Mouse (Mus musculus) cerebellum, adult 18-20 months (tissue): ENCODE results near the gene Gm9821.

Experiments
- DNase-seq, 2 experiments: peaks; one replicate each; pipeline ENCODE4 v3.0.0; 2021

Gm9821 gene

GRCm38 (mm10) chr2:91973416-91974135, 28.1 kb downstream of the Gm9821 start:
- DNase-seq: peak in 1 of 2 experiments; percentile 18

GRCm38 (mm10) chr2:91975581-91976541, 30.4 kb downstream of the Gm9821 start, which contains the start of gene Dgkz:
Gene Dgkz, minus strand, starts transcription at chr2:91975864.
- DNase-seq: peak; percentile 49 to 54

- DNase-seq: no peak
Measured at GRCm38 (mm10) chr2:91977960-91978359, 32.5 kb downstream of the Gm9821 start.

- no peak for DNase-seq
Measured at GRCm38 (mm10) chr2:91978547-91978946, 33.0 kb downstream of the Gm9821 start.

- DNase-seq: no peak
Measured at GRCm38 (mm10) chr2:91980245-91980644, 34.7 kb downstream of the Gm9821 start.

GRCm38 (mm10) chr2:91980830-91981229, 35.3 kb downstream of the Gm9821 start:
- DNase-seq: no peak

GRCm38 (mm10) chr2:91984439-91984838, 38.9 kb downstream of the Gm9821 start:
- no peak for DNase-seq

- no peak for DNase-seq
Measured at GRCm38 (mm10) chr2:91984906-91985525, 39.5 kb downstream of the Gm9821 start.

GRCm38 (mm10) chr2:91986071-91986470, 40.6 kb downstream of the Gm9821 start:
- peak in 1 of 2 experiments; percentile 43 for DNase-seq

- peak; percentile 89 to 91 for DNase-seq
Measured at GRCm38 (mm10) chr2:91987542-91987941, 42.0 kb downstream of the Gm9821 start.

- no peak for DNase-seq
Measured at GRCm38 (mm10) chr2:91989750-91990149, 44.2 kb downstream of the Gm9821 start.

- no peak for DNase-seq
Measured at GRCm38 (mm10) chr2:91993409-91993808, 47.9 kb downstream of the Gm9821 start.

GRCm38 (mm10) chr2:91996006-91996405, 50.5 kb downstream of the Gm9821 start:
- no peak for DNase-seq
